Mouse (Mus musculus) layer of hippocampus, adult 9-11 months (tissue): ENCODE measurements around the gene 1700011L22Rik.
A peak's percentile ranks its signal among the peaks of the same experiment; 100 is the strongest.

ENCODE experiments used
- DNase-seq: peaks from one replicate; pipeline ENCODE4 v3.0.0; 2022

Gene 1700011L22Rik

DNA sequence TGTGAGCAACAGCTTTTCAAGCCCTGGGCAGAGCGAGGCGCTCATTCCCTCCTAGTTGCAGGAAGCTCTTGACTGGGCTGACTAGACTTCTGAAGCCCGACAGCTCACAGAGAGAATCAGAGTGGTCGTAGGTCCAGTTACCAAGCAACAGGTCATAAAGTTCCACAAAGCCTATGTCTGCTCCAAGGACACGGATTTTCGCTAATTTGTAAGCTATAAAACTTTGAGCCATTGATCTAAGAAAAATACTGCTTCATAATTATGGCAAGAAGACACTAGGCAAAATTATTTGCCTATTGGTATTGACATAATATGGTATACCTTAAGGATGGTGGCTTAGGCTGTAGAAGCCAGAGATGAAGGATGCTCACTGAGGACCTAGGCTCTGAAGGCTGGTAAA lies at the start of gene 1700011L22Rik:
1700011L22Rik (minus strand) TSS at position 101 of the 400 bp plus-strand sequence.
- DNase-seq = no peak

GRCm38 (mm10) chr8:79297763-79298162 lies 49.4 kb upstream of the 1700011L22Rik start:
- peak; percentile 42 for DNase-seq

- DNase-seq = no peak
Measured at GRCm38 (mm10) chr8:79295276-79296105, 47.1 kb upstream of the 1700011L22Rik start.

DNA sequence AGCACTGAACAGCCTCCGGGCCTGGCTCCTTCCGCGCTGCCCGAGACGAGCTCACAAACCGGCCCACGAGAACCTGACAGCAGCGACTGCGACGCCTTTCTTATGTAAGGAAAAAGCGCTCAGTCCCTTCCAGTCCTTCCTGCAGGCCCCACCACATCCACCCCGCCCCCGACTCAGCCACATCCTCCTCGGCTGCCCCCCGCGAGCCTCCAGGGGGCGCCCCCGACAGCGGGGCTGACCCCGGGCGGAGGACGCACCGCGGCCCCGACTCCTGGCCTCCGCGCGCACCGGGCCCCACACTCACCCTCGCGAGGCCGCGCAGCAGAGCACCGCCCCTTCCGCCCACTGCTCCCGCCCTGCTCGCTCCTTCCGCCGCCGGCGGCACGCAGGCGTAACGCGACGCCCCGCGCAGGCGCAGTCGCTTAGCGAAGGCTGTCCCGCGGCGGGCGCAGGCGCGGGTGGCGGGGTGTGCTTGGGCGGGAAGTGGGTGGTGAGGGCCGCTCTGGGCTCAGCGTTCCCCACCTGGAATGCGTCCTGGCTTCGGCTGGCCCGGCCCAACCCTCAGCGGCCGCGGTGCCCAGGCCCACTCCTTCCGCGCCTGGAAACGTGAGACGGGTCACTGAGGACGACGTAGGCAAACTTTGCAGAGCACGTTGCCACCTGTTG lies 46.4 kb upstream of the 1700011L22Rik start, which contains the start of gene Mmaa:
Mmaa (minus strand) TSS at position 328 of the 666 bp plus-strand sequence.
- peak; percentile 96 for DNase-seq

- DNase-seq = no peak
Measured at GRCm38 (mm10) chr8:79293841-79294240, 45.5 kb upstream of the 1700011L22Rik start.

- DNase-seq = no peak
Measured at GRCm38 (mm10) chr8:79292712-79293264, 44.4 kb upstream of the 1700011L22Rik start.

- DNase-seq = no peak
Measured at GRCm38 (mm10) chr8:79289592-79289991, 41.2 kb upstream of the 1700011L22Rik start.

DNA sequence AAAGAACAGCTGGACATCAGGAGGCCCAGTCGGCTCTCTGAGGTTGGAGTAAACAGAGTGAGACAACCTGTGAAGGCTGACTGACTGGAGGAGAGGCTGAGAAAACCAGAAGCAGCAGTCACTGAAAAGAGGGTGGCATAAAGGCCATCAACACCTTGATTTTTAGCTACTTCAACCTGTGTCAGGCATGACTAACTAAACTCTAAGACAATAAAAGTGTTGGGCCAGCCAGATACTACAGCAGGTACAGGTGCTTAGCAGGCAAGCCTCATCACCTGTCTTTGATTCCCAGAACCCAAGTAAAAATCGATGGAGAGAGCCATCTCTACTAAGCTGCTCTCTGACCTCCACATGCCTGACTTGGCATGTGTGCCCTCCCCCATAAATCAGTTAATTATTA lies 40.3 kb upstream of the 1700011L22Rik start:
- DNase-seq = no peak

- DNase-seq = no peak
Measured at GRCm38 (mm10) chr8:79288250-79288649, 39.9 kb upstream of the 1700011L22Rik start.

DNA sequence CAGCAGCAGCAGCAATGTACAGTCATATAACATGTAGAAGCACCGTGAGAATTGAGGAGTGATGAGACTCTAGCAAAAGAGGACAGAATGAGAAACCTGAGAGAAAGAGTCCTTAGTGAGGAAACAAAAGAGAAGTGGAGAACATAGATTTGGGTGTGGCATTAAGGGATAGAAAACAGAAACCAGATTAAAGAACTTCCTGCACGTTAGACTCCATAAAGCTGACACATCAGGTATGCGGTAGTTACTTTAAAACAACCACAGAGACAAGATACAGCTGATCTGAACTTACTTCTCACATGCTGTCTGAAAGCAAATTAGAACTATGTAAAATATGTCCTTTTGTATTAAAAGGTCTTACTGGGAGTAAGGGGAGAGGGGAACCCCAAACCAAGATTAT lies 38.1 kb upstream of the 1700011L22Rik start:
- DNase-seq = no peak

- no peak for DNase-seq
Measured at GRCm38 (mm10) chr8:79284626-79285025, 36.3 kb upstream of the 1700011L22Rik start.

DNA sequence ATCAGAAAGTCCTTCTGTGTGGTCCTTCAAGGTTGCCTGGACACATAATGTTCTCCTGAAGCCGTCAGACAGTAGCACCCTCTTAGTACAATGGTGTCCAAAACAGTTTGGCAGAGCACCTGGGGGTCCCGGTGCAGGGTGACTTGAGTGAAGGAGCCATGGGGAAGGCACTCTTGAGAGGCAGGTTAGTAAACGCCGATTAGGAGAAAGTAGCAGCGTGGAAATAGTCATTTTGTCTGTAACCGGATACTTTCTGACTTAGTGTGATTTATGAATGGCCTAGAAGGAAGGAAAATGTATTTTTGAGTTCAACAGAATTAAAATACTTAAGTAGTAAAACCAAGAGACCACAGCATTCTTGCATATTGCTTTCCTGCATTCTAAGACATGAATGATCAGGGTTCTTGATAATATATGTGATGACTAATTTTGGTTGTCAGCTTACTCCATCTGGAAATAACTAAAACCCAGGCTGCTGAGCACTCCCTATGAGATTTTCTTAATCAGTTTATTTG lies 33.1 kb upstream of the 1700011L22Rik start:
- no peak for DNase-seq

GRCm38 (mm10) chr8:79277264-79277870 lies 29.0 kb upstream of the 1700011L22Rik start:
- no peak for DNase-seq

GRCm38 (mm10) chr8:79274940-79275339 lies 26.6 kb upstream of the 1700011L22Rik start:
- DNase-seq = no peak

DNA sequence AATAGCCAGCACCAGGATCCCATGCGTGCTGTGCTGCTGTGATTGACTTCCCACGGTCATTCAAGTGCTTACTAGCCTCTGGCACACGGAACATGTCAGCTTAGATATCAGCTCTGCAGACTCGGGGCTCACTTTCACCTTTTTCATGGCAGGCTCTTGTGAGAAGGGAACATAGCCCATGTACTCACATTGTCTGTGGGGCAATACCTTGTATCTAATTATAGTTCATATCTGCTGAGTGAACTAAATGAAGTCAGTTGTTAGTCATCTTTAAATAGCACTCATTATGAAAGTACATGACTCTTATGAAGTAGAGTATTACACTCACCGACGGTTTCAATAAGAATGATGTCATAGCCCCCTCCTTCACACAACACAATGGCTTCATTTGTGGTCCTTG lies 25.4 kb upstream of the 1700011L22Rik start:
- DNase-seq = no peak

GRCm38 (mm10) chr8:79272676-79273075 lies 24.3 kb upstream of the 1700011L22Rik start:
- DNase-seq = no peak

DNA sequence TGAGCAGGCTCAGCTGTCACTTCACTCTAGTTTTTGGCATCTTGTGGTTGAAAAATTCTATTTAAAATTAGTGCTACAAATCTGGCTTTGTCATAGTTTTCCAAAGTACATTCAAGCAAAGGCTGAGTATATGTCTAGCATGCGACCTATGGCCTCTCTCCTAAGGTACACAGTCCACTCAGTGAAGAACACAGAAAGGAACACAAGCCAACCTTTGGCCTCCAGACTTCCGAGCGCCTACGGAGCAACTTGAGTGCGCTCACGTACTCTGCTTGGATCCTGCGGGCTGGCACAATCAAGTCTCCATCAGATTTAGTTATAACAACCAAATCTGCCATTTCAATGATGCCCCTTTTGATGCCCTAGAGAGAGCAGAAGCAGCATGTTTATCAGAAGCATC lies 20.6 kb upstream of the 1700011L22Rik start:
- DNase-seq = no peak

GRCm38 (mm10) chr8:79261920-79262319 lies 13.6 kb upstream of the 1700011L22Rik start:
- no peak for DNase-seq

- no peak for DNase-seq
Measured at GRCm38 (mm10) chr8:79256076-79256705, 7.8 kb upstream of the 1700011L22Rik start.

GRCm38 (mm10) chr8:79253742-79254141 lies 5.4 kb upstream of the 1700011L22Rik start:
- peak; percentile 56 for DNase-seq

- DNase-seq = no peak
Measured at GRCm38 (mm10) chr8:79243422-79243821, 4.9 kb downstream of the 1700011L22Rik start.

GRCm38 (mm10) chr8:79239996-79240395 lies 8.4 kb downstream of the 1700011L22Rik start:
- DNase-seq = no peak

- DNase-seq = no peak
Measured at GRCm38 (mm10) chr8:79239320-79239719, 9.1 kb downstream of the 1700011L22Rik start.
